Mouse (Mus musculus) frontal cortex, postnatal 25 days (tissue): Measurements from ENCODE around the gene Hexim1.

Source experiments
- DNase-seq, 2 experiments: peaks; one replicate each; pipeline ENCODE4 v3.0.0; 2022; ENCODE audit warnings: low spot score in 2 of 2

Hexim1 gene

DNA sequence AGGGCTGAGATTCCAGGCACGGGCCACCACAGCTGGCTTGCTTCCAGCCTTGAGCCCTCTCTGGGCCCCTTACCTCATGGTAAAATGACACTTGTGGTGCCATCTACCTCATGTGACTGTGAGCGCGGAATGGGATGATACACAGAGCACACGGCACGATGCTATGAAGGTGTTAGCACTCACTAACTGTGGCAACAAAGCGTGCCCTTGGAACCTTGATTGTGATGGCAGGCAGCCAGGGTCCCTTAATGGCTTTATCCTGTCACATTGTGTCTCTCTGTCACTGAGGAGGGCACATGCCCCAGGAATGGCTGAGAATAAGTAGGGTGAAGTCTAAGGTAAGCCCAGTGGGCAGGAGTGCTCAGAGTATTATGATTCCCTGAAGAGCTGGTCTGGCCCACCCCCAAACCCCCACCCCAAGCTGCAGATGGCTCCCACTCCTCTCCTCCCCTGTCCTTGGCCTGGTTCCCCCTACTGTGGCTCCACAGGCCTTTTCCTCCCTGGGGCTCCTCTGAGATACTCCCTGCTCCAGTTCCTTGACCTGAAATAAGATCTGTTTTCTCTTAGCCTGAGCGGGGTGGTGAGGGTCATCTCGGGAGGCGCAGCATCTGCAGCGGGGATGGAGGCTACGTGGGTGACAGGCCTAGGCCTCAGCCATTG is 17.4 kb upstream of the Hexim1 start:
- no peak for DNase-seq

- DNase-seq = no peak
Measured at GRCm38 (mm10) chr11:103099352-103099940, 16.6 kb upstream of the Hexim1 start.

GRCm38 (mm10) chr11:103100361-103100760 is 15.7 kb upstream of the Hexim1 start:
- no peak for DNase-seq

GRCm38 (mm10) chr11:103101481-103101865 is 14.6 kb upstream of the Hexim1 start, which contains the start of the genes Plcd3 and Acbd4:
TSS of gene Plcd3 (minus strand) at chr11:103101658.
TSS of gene Acbd4 (plus strand) at chr11:103101682.
- peak in 1 of 2 experiments; percentile 61 for DNase-seq

GRCm38 (mm10) chr11:103101866-103102501 is 14.0 kb upstream of the Hexim1 start:
- DNase-seq = peak; percentile 61 to 65

DNA sequence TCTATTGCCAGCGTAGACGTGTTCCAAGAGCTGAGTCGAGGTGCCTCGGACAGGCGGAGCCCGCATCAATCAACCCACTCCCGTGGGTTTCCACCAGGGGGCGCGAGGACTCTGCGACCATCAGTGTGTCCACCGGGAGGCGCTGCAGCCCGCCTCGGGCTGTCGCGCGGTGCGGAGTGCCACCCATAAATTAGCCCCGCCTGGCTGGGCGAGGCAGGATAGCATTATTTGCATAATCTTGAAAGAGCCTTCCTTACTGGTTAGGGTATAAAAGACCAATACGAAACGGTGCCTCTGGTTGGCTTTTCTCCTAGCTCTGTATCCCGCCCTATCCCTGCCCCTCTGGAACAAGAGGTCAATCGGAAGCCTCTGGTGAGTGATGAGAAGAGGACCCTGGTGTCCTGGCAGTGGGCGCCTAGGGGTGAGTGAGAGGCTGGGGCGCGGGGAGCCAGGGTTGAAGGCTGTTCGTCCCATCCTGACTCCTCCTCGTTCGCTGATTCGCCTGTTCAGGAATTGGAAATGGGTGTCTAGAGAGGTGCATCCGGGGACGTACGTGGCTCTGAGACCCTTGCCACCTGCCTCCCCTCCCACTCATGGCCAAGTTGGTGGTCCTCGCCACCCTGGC is 13.2 kb upstream of the Hexim1 start:
- peak; percentile 93 to 96 for DNase-seq

GRCm38 (mm10) chr11:103103621-103104020 is 12.4 kb upstream of the Hexim1 start:
- no peak for DNase-seq

GRCm38 (mm10) chr11:103104469-103104868 is 11.6 kb upstream of the Hexim1 start:
- DNase-seq = no peak

DNA sequence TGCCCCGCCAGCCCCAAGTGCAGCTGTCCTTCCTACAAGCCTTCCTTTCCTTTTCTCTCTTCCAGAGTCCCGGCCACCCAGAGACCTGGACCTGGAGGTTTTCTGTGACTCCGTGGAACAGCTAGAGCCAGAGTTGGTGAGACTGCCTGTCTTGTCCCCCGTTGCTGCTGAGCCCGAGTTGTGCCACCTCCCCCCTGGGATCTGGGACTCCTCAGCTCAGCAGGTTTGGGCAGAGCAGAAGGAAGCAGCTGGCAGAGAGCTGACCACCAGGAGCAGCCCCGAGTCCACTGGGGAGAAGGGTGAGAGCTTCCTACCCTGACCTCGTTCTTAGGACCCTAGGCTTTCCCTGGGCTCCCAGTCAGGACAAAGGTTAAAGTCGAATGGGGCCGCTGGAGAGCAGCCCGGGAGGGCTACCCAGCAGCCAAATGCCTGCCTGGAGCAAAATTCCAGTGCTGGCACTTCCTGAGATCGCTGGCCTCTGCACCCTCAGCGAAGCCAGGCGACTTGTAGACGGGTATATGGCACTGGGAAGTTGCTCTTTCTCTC is 10.8 kb upstream of the Hexim1 start:
- DNase-seq = no peak

DNA sequence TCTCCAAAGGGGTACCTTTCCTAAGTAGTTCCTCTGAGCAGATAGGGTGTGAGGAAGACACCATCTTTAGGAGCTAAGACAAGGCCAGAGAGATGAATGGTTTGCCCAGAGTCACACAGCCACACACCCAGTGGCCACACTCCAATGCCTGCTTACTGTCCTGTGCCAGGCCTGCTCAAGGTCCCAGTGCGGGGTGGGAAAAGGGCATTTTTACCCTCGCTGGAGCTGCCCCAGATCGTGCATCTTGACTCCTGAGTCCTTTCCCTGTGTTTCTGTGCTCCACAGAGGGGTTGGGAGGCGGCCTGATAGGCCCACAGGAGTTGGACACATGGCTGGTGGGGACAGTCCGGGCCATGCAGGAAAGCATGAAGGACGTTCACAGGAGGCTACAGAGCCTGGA is 10.2 kb upstream of the Hexim1 start:
- no peak for DNase-seq

DNA sequence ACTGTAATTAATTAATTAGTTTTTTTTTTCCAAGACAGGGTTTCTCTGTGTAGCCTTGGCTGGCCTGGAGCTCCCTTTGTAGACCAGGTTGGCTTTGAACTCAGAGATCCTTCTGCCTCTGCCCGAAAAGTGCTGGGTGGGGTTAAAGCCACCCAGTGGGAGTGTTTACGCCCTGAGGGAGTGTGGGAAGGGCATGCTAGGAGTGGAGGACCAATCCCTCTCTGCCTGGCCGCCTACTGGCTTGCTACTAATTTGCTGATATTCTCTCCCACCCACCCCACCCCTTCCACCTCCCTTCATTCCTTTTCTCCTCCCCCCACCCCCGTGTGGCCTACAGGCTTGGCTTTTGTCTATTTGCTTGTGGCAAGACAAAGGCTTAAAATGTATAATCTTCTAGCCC is 9.6 kb upstream of the Hexim1 start:
- DNase-seq = no peak

DNA sequence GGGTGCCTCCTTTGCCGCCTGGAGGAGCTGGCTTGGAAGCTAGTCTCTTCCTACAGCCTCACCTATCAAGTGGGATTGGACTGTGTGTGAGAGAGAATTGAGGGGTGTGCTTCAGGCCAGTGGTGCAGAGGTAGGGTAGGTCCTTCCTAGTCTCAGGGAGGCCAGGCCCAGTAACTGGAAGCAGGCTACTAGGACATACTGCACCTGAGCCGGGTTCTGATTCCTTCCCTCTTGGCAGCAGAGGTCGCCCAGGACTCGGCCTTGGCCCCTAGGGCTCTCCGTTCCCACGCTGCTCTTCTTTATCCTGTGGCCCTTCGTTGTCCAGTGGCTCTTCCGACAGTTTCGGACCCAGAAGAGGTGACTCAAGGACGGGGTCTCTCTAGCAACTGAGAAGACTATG is 4.7 kb upstream of the Hexim1 start:
- DNase-seq = no peak

DNA sequence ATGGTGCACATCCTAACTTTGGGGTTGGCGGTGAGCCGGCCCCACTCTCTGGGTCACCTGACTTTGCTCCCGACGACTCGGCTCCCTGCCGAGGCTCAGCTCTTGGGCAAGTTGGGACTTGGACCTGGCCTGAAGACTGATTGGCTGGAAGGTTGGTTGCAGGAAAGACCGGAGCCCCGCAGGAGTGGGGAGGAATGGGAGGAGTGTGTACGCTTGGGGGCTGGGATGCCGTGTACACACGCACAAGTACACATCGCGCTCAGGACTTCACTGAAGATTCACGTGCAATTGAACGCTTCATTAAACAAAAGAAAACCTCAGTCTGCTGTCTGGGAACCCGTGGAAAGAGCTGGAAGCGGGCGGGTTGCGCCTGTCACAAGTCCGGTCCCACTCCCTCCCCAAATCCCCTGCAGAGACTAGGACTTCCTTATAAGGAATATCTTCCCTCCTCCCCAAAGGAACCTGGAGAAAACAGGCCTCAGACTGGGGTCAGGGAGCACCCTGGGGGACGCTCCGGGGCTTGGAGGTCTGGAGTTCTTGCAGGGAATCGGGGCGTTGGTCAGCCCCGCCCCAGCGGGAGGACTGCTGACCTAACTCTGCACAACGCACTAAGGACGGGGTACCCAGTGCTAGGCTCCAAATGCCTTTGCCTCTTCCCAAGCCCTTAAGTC is 4.0 kb upstream of the Hexim1 start:
- DNase-seq = no peak

GRCm38 (mm10) chr11:103112552-103112912 is 3.5 kb upstream of the Hexim1 start:
- no peak for DNase-seq

GRCm38 (mm10) chr11:103113005-103113404 is 3.0 kb upstream of the Hexim1 start:
- DNase-seq = no peak

GRCm38 (mm10) chr11:103113771-103114170 is 2.3 kb upstream of the Hexim1 start:
- no peak for DNase-seq

- DNase-seq = no peak
Measured at GRCm38 (mm10) chr11:103114270-103114943, 1.6 kb upstream of the Hexim1 start.

DNA sequence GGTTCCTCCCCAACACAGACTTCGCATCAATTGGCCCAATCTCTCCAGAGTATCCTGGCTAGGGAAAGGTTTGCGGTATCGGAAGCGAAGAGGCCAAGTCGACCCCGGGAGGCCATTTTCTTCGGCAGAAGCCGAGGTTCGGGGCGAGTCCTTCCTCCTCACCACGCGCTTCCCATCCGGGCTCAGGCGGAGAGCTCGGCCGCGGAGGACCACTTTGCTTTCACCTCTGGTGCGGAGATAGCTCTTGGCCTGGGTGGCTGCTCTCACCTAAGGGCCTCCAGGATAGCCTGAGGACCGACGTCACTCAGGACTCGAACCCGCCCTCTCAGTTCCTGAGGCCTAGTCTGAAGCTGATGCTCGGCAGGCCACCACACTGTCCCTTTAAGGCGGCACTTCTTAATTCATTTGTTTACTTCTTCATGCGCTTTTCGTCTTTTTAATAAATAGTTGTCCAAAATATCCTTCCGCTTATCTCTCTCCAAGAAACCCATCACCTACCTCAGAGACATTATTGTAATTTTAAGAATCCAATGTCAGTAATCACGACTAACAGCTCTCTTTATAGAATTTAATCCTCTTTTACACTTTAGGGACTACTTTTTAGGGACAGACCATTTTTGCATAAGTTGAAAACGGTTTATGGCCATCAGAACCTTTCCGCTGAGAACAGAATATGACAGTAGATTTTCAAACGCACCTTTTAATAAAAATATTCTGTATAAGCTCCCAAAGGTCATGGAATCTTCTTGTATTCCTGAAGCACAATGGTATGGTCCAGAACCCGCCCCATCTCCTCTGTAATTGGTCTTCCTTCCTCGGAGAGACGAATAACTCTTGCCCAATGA is 646 bp upstream of the Hexim1 start:
- peak; percentile 68 to 69 for DNase-seq

DNA sequence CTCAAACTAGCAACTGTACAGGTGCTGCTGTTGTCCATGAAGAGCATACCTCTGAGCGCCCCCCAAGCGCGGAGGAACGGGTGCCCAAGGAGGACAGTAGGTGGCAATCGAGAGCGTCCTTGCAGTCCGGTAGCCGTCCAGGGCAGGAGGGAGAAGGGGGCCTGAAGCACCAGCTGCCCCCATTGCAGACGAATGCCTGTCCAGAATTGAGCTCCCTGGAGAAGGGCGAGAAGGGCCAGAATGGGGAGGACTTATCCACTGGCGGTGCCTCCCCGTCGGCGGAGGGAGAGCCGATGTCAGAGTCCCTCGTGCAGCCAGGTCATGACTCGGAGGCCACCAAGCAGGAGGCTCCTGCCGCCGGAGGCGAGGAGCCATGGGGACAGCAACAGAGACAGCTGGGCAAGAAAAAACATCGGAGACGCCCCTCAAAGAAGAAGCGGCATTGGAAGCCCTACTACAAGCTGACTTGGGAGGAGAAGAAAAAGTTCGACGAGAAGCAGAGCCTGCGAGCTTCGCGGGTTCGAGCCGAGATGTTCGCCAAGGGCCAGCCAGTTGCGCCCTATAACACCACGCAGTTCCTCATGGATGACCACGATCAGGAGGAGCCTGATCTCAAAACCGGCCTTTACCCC is 1.0 kb downstream of the Hexim1 start:
- peak in 1 of 2 experiments; percentile 64 for DNase-seq

GRCm38 (mm10) chr11:103117591-103118009 is 1.6 kb downstream of the Hexim1 start:
- DNase-seq = no peak
